Mouse (Mus musculus) T-cell, adult 2 months (primary cell): ENCODE results near the gene Mnt.
"Not testable (repeated sequence)": the region's sequence is repeated elsewhere in the genome, so short reads cannot be mapped to it uniquely, and the experiment has no call there.

Source experiments
- DNase-seq: peaks from one replicate; pipeline ENCODE4 v3.0.0; 2022; ENCODE audit warnings: low spot score

Gene Mnt

DNA sequence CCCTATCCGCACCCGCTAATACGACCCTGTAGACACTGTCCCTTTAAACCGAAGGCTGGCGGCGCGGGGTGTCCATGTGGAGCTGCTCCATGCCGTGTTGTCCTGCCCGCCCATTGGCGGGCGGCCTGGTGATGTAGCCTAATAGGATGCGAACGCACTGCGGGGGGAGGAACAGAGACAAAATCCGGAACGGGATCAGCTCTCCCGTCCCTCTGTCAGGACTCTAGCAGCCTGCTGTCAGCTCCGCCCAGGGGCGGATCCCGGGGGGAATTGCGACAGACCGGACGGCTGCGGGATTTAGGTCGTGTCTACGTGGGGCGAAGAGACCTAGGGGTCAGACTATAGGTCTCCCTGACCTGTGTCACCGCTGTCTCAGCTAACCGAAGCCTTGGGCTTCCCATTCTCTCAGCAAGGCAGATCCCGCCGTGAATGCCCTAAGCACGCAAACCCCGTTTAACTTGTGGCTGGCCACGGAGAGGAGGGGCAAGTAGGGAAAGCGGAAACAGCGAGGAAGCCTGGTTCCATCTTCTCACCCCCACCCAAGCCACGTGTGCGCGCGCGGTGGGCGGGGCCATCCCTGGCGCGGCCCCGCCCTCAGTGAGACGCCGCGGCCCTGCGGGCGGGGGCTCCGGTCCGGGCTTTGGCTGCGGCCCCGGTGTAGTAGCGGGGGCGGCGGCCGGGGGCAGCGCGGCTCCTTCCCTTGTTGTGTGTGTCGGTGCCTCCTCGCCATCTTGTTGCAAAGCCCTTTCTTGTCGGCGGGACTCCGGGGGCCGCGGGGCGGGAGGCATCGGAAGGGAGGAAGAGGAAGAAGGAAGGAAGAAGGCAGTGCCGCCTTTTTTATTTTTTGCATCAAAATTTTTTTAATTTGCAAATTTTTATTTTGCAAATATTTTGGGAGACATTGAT, at the start of gene Mnt:
Gene Mnt (plus strand): TSS at position 665 of the 906 bp plus-strand sequence.
- DNase-seq, result peak; percentile 96

DNA sequence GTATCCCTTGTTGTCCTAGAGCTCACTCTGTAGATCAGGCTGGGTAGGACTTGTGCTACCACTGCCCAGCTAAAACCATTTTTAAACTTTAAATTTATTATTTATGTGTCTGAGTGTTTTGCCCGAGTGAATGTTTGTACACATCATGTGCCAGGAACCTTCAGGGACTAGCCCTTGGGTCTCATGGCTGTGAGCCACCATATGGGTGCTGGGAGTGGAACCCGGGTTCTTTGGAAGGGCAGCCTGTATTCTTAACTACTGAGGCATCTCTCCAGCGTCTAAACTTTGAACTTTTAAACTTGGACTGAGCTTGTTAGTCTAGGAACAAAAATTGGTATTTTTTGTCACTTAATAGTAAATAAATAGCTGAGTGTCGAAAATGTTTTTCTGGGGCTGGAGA, 37.8 kb upstream of the Mnt start:
- DNase-seq, result no peak

DNA sequence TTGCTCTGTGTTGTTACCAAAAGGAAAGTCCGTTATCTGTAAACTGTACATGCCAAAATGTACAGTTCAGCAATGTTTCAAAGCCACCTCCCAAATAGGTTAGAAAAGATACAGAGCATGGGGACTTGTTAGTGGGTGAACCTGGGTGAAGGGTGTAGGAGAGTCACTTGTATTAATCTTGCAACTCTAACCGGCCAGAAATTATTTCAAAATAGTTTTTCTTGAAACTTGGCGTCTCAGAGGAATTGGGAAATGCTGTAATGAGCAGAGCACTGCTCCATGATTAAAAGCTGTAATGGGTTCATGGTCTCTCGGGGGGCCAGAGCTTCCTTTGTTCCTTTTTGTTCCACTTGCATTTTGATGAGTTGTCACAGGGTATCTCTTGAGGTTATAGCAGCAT, 30.1 kb upstream of the Mnt start:
- DNase-seq, result no peak

DNA sequence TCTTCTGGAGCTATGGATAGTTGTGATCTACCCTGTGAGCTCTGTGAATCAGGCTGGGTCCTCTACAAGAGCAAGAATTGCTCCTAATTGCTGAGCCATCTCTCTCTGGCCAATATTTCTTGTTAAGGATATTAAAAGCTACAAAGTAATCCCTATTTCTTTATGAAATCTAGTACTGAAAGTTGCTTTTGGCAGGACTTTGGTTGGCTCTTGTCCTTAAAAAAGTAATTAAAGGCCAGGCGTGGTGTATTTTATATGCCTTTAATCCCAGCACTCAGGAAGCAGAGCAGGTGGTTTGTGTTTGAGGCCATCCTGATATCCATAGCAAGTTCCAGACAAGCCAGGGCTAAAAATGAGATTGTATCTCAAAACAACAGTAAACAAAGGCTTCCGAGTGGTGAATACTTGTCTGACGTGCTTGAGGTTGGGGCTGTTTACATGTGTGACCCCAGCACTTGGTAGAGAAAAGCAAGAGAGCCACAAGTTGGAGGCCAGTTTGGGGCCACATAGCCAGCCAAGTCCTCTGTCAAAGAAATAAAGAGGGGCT, 26.6 kb upstream of the Mnt start:
- DNase-seq, result no peak

DNA sequence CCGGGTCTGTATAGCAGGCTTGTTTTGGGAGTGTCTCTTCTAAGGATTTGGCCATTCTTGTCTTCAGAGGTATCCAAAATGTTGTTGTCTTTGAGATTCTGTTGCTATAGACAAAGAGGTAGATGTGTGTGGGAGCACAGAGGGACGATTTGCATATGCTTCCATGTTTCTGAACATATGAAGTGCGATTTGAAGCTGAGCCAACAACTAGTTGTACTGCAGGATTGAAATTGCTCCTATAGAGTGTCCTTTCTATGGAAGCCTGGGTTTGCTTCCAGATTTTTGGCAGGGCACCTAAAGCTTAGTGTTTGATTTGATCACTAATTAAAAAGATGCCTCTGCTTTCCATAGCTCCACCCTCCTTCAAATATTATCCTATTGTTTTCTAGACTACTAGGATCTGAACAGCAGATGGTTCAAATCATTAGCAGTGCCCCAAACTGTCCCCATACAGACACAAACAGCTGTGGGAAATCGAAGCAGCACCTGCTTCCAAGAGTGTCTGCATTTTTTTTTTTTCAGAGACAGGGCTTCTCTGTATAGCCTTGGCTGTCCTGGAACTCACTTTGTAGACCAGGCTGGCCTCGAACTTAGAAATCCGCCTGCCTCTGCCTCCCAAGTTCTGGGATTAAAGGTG, 23.4 kb upstream of the Mnt start:
- DNase-seq, result no peak

DNA sequence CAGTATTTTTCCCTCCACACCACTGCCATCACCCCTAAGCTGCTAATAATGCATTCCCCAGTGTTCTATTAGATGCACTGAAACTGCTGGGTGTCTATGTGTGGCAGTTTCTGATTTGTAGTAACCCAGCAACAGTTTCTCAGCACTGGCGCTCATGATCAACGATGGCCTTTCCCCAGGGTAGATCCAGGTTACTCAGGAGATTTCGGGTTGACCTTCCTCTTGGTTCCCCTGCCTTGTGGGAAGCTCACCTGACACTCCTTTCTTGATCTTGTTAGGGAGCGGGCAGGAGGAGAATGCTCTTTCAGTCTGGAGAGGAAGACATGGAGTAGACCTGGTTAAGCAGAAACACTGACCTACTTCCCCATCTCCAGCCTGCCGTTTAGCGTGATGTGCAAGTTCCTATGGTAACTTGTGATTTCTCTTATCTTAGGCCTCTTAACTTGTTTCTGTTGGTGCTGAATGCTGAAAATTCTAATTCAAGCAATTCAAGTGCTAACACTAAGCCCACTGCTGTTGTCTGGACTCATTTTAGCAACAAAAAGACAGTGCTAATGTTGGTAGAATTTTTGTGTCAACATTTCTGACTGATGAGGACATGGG, 22.4 kb upstream of the Mnt start:
- DNase-seq, result no peak

DNA sequence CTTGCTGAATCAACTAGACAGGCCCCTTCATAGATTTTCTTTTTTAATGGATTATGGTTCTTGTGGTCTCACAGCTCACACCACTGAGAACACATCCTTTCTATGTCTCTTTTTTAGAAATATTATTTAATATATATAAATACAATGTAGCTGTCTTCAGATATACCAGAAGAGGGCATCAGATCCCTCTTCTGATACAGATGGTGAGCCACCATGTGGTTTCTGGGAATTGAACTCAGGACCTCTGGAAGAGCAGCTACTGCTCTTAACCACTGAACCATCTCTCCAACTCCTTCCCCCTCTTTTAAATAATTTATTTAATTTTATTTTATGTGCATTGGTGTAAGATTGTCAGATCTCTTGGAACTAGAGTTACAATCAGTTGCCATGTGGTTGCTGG, 20.6 kb upstream of the Mnt start:
- DNase-seq, result no peak

DNA sequence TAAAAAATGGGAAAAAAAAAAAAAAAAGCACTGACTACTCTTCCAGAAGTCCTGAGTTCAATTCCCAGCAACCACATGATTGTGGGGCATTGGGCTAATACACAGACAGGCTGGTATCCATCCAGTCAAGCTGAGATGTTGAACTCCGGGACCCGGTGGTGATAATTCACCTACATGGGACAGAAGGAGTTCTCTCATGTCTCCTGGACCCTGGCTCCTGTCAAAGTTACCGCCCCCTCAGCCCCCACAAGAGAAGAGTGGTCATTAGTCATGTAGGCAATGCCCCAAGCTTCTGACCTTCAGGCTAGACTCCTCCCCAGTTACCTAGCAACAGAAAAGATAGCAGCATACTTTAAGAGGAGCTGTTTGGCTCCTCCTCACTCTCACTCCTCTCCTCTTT, 19.7 kb upstream of the Mnt start:
- not testable (repeated sequence) for DNase-seq

DNA sequence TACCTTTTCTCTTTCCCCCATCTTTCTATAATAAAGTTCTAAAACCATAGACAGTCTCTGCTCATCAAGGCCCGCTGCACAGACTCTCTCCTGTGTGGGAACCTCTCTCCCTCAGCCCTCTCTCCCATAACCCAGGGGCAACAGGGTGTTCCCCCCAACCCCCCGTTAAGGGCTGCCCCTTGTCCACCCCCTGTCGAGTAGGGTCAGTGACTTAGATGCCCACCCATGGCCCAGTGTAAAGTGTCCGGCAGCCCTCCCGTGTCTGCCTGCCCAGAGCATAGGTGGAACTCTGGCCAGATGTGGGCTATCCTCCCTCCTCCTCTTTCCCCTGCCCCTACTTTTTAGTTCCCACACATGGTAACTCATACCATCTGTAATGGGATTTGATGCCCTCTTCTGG, 19.2 kb upstream of the Mnt start:
- DNase-seq, result no peak

DNA sequence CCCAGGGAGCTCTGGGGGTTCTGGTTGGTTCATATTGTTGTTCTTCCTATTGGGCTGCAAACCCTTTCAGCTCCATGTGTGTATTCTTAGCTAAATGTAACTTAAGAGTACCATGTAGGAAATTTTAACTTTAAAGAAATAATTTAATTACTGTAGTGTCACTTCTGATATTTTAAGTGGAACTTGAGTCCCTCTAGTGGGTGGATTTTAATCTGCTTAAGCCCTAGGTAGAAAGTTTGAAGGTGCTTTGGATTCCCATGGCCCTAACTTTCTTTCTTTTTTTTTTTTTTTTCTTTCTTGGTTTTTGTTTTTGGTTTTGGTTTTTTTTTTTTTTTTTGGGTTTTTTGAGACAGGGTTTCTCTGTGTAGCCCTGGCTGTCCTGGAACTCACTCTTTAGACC, 14.9 kb upstream of the Mnt start:
- no peak for DNase-seq

DNA sequence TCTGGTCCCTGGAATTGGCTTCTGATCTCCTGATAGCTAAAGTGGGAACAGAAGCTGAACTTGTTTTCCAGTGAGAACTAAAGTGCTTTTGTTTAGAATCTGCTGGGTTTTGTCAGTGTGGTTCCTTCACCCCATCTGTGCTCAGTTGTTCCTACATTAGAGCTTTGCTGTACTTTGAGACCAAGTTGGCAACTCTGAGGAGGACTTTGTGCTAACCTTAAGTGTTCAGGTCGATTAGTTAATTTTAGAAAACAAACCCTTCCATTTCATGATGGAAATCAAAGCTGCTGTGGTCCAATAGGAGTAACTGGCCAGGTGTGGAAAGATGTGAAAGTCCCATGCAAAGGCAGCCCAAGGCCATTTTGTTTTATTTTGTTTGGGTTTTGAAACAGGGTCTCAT, 9.8 kb upstream of the Mnt start:
- no peak for DNase-seq

DNA sequence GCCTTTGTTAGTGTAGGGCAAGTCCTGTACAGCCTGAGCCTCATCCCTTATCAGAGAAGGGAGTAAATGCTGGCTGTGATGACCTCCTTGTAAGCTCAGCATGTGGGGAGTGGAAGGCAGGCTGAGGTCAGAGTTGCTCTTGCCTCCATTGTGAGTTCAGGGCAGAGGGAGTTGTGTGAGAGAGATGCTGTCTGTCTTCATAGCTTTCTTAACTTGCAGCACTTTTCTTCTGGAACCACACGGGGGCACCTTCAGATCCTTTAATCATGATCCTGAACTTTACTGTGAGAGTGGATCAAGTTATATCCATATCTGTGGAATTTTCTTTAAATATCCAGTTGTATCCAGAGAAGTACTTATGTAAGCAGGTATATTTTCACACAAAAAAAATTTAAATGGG, 9.3 kb upstream of the Mnt start:
- no peak for DNase-seq

DNA sequence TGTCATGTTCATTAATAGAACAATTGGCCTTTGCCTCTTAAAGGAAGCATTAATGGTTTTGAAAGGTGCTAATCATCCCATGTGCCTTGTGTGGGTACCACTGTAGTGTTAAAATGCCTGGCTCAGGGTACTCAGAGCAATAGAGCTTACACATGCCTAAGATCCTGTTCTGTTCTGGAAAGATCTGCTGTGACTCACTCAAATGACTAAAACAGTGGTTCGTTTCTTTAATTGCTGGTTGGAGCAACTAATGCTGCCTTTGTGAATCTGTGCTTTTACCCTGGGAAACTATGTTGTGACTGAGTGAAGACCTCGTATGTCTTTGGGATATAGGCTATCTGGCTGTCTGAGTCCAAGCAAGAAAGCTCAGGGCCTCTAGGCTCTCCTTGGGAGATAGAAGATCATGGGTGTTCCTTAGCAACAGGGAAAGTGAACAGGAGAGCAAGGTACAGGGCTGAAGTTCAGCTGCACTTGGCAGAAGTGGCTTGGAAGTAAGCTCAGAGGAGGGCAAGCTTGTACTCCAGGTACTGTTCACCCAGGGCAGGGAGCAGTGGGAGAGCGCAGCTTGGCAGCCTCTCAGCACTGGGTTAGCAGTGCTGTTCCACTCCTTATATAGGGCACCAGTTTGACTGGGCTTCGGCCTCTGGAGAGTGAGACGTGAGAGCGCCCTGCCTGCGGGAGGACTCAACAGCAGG, 7.8 kb upstream of the Mnt start:
- no peak for DNase-seq

DNA sequence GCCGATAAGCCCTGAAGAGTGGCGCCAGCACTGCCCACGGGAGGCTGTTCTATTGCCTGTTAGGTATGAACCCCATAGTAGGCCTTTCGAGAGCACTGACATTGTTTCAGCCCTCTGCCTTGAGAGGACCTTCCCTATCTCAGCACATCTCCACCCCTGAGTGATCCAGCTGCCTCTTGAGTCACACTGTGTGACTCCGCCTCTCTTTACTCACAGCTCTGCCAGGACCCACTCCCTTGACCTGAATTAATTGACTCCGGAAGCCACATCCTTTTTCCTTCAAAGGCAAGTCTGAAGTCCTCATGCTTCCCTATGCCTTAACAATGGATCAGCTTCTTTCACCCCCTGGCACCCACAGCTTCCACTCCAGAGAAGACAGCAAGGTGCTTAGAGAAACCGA, 4.6 kb upstream of the Mnt start:
- DNase-seq, result no peak

DNA sequence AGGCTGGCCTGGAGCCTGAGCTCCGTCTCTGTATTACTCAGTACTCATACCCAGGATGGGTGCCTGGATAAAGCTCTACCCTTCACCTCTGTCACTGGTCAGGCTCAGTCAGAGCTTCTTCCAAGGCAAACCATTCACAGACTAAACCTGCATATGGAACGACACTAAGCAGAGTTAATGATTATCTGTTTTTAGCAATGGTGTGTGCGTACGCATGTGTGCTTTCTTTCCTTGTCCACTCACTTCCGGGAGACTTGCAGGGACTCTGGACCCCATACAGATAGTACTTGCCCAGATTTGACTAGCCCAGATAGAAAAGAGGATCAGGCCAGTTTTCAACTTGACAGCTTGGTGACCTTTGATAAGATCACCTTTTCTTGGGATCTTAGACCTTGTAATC, 4.0 kb upstream of the Mnt start:
- no peak for DNase-seq

DNA sequence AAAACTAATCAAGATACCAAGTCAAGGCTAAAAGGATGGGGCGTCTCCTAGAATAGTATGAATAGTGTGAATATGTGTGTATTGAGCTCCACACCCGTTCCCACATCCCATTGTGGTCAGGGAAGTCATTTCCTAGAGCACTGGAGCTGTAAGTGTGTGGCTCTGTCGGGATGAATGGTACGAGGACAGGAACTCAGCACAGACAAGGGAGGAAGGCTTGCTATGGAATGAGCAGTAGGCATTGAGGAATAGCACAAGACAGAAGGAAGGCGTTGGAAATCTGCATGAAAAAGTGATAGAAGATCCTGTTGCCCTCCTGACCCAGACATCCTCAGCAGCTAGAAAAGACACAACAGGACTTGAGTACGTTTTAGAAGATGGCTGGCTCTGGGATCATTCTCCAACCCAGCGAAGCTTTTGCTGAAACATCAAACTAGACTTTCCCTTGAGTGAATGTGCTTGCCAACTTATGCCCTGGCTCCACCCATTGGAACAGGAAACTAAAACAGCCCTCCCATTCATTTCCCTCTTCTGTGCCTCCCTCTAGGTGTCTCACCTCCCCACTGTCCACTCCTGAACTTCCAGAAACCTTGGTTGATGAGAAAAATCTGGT, 2.8 kb upstream of the Mnt start:
- DNase-seq, result no peak

DNA sequence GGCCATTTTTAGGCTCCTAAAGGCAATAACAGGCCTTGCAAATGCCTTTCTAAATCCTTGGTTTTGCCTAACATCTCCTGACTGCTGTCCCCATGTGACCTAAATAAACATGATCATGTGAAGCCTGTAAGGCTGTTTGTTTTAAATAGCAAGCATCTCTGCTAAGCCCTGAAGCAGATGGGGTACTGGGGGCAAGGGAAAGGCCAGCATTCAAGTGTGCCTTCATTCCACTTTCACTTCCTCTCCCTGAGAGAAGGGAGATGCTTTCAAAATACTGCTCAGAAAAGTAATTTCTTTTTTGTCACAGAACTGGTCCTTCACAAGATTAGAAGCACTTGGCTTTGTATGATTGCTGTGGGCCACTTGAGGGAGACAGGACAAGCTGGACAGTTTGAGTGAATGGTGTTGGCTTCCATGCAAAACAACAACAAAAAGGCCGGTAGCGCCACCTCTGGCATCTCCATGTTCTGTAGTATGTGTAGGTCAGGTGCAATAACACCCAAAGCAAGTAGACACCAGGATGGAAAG, 2.3 kb upstream of the Mnt start:
- DNase-seq, result no peak

DNA sequence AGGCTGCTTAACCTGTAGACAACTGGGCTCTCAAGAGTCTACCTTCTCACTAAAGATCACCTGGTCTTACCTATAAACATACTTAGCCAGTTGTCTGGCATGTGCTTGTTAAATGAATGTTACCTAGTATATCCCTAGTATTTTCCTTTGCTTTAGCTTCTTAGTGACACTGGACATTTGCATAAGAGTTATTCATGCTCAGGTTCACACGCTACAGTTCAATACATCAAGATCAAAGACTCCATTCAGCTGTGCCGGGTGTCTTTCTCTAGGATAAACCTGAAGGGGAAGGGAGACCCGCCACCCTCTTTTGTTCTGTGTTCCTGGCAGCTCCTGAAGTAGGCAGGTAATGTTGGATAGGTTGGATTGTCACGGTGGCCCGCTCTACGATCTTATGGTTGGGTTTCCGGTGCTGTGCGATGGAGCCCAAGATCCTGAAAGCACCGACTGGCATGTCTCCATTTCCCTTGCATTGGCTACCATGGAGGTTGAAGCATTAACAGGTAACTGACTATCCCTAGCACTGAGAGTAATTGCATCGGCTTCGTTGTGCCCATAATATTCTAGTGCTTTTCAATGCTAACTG, 1.7 kb upstream of the Mnt start:
- DNase-seq, result no peak

DNA sequence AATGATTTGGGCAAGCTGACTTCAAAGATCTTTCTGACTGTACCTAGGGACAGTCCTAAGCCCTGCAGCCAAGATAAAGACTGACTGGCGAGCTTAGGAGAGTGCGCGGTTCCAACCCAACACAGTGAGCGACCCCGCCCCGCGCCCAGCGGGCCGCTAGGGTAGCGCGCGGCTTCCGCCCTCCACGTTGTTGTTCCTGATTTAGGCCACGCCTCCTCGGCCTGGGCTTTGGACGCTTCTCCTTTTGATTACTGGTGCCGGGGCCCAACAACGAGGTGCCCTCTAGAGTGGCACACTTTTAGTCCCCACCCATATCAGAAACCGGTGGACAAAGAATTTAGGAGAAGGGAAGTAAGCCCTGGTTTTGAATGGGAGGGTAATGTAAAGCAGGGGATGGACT, 908 bp upstream of the Mnt start:
- peak; percentile 88 for DNase-seq

DNA sequence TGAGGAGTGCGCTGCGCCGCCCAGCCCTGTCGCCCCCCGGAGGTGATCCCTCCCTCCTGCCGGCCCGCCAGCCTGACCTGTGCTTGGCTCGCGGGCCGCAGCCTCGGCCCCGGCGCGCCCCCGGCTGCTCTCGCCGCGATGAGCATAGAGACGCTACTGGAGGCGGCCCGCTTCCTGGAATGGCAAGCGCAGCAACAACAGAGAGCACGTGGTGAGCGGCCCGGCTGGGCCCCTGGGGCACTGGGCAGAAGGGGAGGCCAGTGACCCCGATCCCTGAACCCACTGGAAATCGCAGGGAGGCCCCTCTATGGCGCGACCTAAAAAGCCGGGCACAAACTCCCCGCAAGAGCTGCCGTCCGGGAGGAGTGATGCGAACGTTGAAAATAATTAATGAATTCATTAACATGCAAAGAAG, 478 bp downstream of the Mnt start:
- peak; percentile 64 for DNase-seq
